Mouse (Mus musculus) 416B (cell line): ENCODE data around the gene Acot1.
"Not testable (repeated sequence)": the region's sequence is repeated elsewhere in the genome, so short reads cannot be mapped to it uniquely, and the experiment has no call there.

Source experiments
- DNase-seq: peaks from one replicate; pipeline ENCODE4 v3.0.0; 2011; ENCODE audit warnings: low read depth

Gene Acot1

GRCm38 (mm10) chr12:84009171-84009965, at the start of gene Acot1:
Gene Acot1, plus strand, starts transcription at chr12:84009490.
- DNase-seq, result not testable (repeated sequence)

DNA sequence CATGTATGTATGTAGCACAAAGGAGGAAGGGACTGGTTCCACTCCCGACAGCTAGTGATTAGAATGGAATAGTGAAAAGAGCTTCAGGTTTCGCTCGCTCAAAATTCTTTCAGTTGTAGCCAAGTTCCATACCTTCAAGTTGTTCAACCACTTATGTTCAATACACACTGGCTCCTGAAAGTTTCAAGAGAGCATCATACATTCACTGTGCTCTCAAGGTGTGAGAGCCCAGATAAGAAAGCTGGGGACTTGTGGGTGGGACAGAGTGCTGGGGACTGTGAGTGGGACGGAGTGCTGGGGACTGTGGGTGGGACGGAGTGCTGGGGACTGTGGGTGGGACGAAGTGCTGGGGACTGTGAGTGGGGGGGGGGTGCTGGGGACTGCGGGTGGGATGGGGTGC, 44.1 kb upstream of the Acot1 start:
- no peak for DNase-seq

DNA sequence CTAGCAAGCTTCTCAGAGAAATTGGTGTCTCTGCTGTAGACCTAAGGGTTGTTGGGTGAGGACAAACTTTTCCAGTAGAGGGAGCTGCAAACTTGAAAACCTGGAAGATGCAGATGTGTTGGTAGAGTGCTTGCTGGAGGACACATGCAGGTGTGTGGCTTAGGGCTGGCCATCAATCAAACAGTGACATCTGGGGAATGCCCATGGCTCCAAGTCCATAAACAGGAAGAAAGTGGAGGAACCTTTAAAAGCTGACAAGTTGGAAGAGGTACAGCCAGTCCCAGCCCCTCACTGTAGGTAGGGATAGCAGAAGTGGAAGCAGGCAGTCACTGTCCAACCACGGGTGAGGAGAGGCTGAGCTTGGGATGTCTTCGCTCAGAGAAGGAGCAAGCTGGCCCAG, 37.2 kb upstream of the Acot1 start:
- peak; percentile 75 for DNase-seq

GRCm38 (mm10) chr12:83978862-83979261, 30.4 kb upstream of the Acot1 start:
- no peak for DNase-seq

- DNase-seq, result no peak
These were observed 27.7 kb upstream of the Acot1 start for GRCm38 (mm10) chr12:83981615-83982014.

DNA sequence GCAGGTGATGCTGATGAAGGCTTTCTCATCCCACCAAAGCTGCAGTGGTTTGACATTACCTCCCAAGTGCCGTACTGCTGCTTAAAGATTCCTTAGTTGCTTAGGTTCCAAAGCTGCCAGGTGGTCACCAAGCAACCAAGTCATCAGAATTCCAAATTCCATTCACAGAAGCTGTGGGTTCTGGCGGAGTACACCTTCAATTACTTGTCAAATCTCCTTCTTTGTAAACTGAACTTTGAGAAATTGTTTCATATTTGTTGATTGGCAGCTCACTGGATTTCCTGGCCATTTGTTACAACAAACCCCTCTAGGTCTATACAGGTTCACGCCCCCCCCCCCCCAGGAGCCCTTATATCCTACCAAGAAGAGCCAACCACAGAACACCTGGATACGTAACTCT, 24.5 kb upstream of the Acot1 start, which contains the start of gene Heatr4:
TSS of gene Heatr4 (minus strand) at position 101 of the 400 bp plus-strand sequence.
- DNase-seq, result no peak

DNA sequence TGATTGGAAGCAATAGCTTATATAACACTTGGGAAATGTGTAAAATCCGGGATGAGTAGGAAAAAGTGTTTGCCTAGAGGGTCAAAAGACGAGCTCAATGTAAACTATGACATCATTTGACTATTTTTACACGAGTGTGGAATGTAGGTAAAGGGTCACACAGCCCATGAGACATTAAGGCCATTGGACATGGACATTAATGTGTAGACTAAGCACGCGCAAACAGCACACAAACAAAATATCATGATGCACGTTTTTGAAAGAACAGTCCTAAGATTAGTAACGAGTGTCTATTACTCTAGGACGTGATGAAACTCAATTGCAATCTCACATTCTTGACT, 22.1 kb upstream of the Acot1 start:
- DNase-seq, result no peak

- peak; percentile 92 for DNase-seq
These were observed 21.5 kb upstream of the Acot1 start, which contains the start of gene Acot2 for GRCm38 (mm10) chr12:83987583-83988441. Gene Acot2, plus strand, starts transcription at chr12:83987861.

DNA sequence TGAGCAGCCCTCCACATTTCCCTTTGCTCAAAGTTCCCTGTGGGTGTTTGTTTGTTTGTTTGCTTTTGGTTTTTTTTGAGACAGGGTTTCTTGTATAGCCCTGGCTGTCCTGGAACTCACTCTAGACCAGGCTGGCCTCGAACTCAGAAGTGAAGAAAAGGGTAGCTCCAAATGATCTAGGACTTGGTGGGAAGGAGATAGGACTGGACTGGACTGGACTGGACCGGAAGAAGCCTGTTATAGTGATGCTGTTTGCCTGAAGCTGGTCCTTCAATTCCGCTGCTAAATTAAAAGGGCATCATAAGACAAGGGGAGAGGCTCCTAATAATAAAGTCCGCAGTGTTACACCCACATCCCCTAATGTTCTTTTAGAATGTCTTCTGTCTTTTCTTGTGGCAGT, 20.8 kb upstream of the Acot1 start:
- DNase-seq, result peak; percentile 51

DNA sequence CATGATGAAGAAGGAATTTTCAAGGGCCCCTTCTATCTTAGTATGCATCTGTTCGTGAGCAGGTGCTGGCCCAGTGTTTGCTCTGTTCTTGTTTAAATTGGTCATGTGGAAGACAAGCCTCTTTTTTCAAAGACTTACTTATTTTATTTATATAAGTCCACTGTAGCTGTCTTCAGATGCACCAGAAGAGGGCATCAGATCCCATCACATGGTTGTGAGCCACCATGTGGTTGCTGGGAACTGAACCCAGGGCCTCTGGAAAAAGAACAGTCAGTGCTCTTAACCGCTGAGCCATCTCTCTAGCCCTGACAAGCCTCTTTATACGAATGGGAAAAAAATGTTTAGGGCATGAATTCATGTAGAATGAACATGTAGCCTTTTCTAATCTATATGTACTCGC, 19.9 kb upstream of the Acot1 start:
- peak; percentile 19 for DNase-seq

GRCm38 (mm10) chr12:83997221-83997620, 12.1 kb upstream of the Acot1 start:
- no peak for DNase-seq

DNA sequence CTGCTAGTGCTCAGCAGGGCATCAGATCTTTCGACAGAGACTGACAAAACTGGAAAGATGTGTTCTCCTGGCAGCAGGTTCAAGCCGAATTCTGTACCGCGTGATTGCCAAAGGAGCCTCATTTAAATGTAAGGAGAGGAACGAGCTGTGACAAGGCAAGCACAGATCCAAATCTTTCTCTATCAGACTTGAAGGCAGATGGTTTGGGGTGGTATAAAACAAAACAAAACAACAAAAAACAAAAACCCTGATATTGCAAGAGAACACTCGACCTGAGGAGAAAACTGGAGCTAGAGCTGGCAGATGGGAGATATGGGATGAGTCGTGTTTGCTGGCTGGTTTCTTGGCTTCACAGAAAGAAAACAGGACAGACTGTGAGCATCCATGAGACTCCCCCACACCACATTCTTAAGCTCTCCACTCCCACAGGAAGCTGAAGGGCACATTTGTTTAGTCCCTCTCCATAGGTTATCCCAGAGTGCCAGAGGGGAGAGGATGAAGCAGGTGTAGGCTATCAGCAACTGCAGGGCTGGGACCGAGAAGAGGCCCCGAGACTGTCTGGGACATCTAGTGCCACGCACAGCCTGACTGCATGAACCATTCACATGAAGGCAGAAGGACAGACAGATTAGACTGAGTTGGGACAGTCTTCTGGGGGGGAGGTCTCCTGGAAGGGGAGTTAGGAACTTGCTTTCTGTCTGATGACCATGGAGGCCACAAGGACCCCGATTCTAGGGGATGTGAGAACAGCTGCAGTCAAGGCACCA, 10.8 kb upstream of the Acot1 start:
- no peak for DNase-seq

- DNase-seq, result peak; percentile 70
These were observed 10.1 kb upstream of the Acot1 start for GRCm38 (mm10) chr12:83999237-83999636.

DNA sequence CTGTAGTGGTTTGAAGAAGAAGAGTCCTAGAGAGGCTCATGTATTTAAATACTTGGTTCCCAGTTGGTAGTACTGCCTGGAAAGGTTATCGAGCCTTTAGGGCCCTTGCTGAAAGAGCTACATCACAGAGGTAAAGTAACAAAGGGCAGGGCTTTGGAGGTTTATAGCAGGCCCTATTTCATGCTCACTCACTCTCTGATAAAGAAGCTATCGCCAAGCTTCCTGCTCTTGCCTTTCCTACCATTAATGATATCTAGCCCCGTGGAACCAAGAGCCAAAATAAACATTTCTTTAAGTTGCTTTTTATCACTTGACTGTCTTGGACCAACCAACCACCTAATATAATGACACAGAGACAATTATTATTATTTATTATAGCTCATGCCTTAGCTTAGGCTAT, 8.9 kb upstream of the Acot1 start:
- no peak for DNase-seq

DNA sequence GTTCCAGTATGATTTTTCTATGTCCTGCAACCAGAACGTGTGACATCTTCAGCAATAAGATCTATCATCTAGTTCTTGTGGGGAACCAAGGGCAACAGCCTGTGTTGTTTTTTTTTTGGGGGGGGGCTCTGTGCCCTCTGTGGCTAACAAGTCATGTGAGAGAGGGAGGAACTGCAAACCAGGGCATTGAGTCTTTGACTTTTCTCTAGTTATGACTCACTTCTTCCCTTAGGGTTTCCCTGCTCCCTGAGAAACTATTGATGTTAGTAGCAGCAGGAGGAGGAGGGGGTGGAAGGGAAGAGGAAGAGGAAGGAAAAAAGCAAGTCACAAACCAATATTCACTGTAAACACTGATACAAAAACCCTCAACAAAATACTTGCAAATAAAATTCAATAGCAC, 5.4 kb upstream of the Acot1 start:
- DNase-seq, result peak; percentile 74

DNA sequence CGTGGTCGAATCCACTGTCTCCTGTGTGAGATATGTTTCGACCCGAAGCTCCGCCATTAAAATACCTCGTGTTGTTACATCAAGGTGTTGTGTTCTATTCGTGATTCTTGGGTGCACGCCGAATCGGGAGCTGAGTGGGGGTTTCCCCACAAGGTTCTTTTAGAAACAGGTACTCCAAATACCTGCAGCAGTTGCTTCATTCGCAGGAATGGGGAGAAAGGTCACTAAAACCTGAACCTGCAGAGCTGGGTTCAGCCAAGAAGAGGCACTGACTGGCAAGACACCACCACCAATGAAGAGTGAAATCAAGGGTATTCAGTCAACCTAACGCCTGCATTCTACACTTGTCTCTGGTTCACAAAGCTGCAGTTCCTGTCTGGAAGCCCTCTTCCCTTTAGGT, 1.0 kb upstream of the Acot1 start:
- DNase-seq, result no peak

DNA sequence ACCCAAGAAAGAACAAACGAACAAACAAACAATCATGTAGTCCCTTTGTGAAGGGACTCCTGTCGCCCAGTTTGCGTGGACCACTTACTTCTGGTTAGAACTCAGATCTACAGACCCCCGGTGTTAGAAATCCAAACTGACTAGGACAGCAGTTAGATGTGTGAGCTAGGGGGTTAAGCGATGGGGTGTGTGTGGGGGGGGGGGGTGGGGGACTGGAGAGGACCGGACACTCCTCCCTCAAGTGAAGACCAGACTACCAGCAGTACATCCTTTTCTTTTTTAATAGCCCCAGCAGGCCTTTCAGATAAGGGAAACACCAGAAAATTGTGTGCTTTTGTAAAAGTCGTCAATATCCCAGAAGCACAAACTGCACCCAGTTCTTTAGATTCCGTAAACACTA, 561 bp upstream of the Acot1 start:
- no peak for DNase-seq

GRCm38 (mm10) chr12:84010201-84010600, 911 bp downstream of the Acot1 start:
- no peak for DNase-seq

DNA sequence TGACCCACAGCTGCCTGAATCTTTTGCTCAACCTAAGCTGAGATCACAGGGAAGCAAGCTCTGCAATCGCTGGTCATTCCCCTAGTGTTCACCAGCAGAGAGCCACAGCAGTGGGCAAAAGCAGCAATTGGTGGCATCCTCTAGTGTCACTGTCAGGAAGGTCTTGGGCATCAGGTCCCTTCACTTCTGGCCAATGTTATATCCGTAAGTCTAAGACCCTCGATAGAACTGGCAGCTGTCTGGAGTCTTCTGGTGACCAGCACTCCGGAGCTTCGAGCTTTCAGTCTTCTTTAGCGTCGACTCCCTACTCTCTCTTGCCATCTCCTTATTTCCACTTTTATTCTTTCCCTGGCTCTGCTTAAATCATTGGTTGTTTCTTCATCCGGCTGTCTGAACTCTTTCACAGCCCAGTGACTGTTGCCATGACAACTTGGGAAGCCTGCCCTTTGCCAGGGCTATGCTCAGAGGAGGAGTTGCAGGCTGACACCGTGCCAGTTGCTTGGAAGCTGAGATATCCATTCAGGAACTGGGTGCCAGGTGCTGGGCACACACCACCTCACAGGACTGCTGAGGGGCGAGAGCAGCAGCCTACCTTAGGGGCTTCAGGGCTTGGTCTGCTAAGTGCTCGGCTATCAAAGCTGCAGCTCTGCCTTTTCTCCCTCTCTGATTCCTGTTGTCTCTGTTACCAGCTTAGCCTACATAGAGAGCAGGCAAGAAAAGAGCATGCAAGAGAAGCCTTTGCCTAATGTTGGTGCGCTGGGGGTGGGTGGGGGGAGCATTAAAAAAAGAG, 2.2 kb downstream of the Acot1 start:
- DNase-seq, result no peak

GRCm38 (mm10) chr12:84013130-84013529, 3.8 kb downstream of the Acot1 start:
- no peak for DNase-seq

DNA sequence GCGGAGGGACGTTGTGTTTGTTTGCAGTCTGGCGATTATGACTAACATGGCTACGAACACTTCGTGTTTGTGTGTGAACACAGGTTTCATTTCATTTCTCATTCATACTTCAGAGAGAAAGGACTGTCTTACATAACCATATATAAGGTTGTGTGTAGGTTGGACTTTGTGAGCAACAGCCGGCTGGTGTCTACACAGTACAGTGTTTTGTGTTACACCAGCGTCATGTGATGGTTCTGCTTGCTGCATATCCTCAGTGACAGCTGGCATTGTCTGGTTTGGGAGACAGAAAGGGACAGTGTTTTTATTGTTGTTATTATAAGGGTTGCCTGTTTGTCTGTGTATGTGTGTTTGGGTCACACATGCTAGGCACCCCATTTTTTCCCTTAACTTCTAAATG, 4.4 kb downstream of the Acot1 start:
- no peak for DNase-seq

- peak; percentile 95 for DNase-seq
These were observed 11.2 kb downstream of the Acot1 start for GRCm38 (mm10) chr12:84020528-84020927.
